Mouse (Mus musculus) heart, postnatal 36 days (tissue): ENCODE measurements around the gene Hoxb3. TPM values are rescaled to one million over a fixed set of nuclear protein-coding genes. Genes with fewer than 3 reads are reported as not detected.

Experiments used
- DNase-seq, 2 experiments: peaks; one replicate each; pipeline ENCODE4 v3.0.0; 2021 to 2022
- intact Hi-C: fragments of 180-260 bp; cut with DNase I; formaldehyde crosslinking; loops from one replicate; pipeline ENCODE4 v1.15.1; 2025
- total RNA-seq, 2 experiments: library from RNA; stranded (reverse); gene quantifications; 2 replicates each; pipeline ENCODE4 v1.2.3; 2021

Hoxb3 gene
- total RNA-seq, 2 experiments from 2014 or later = 0.42 to 0.68 TPM

GRCm38 (mm10) chr11:96349491-96350340 lies 26.6 kb downstream of the Hoxb3 start:
- no peak for DNase-seq
- intact Hi-C loops = no loop called here

- intact Hi-C loops = no loop called here
Observed at GRCm38 (mm10) chr11:96350341-96350624, 27.2 kb downstream of the Hoxb3 start, which contains the start of gene Hoxb2. Gene Hoxb2, plus strand, starts transcription at chr11:96350525.

GRCm38 (mm10) chr11:96350791-96351190 lies 27.7 kb downstream of the Hoxb3 start:
- no peak for DNase-seq
- intact Hi-C loops = no loop called here

More at GRCm38 (mm10) chr11:96350341-96350624, 27.2 kb downstream of the Hoxb3 start, which contains the start of gene Hoxb2:
- DNase-seq = no peak

GRCm38 (mm10) chr11:96351312-96351711 lies 28.2 kb downstream of the Hoxb3 start:
- DNase-seq = no peak

GRCm38 (mm10) chr11:96351831-96352230 lies 28.7 kb downstream of the Hoxb3 start:
- no peak for DNase-seq
- intact Hi-C loops = loop anchor here (2.0 kb wide), 1 partner anchor 37 kb away; no protein-coding TSS in a partner anchor

More at GRCm38 (mm10) chr11:96351312-96351711, 28.2 kb downstream of the Hoxb3 start:
- intact Hi-C loops = no loop called here

GRCm38 (mm10) chr11:96352691-96353521 lies 29.8 kb downstream of the Hoxb3 start:
- peak; percentile 38 to 58 for DNase-seq
- intact Hi-C loops = loop anchor here (2.0 kb wide), 1 partner anchor 38 kb away; no protein-coding TSS in a partner anchor

- intact Hi-C loops = loop anchor here (2.0 kb wide), 1 partner anchor 39 kb away; no protein-coding TSS in a partner anchor
- no peak for DNase-seq
Observed at GRCm38 (mm10) chr11:96353522-96353841, 30.4 kb downstream of the Hoxb3 start.

- intact Hi-C loops = loop anchor here (2.0 kb wide), 1 partner anchor 39 kb away; no protein-coding TSS in a partner anchor
- DNase-seq = no peak
Observed at GRCm38 (mm10) chr11:96353939-96354338, 30.8 kb downstream of the Hoxb3 start.

- intact Hi-C loops = no loop called here
- DNase-seq = peak in 1 of 2 experiments; percentile 36
Observed at GRCm38 (mm10) chr11:96354376-96354775, 31.2 kb downstream of the Hoxb3 start.

- no peak for DNase-seq
- intact Hi-C loops = loop anchor here (5.0 kb wide), 1 partner anchor 158 kb away; no protein-coding TSS in a partner anchor
Observed at GRCm38 (mm10) chr11:96354801-96355311, 31.7 kb downstream of the Hoxb3 start.

GRCm38 (mm10) chr11:96363807-96364206 lies 40.7 kb downstream of the Hoxb3 start:
- intact Hi-C loops = no loop called here
- no peak for DNase-seq

GRCm38 (mm10) chr11:96365441-96366091 lies 42.4 kb downstream of the Hoxb3 start, which contains the start of gene Hoxb1:
Gene Hoxb1, plus strand, starts transcription at chr11:96365752.
- intact Hi-C loops = loop anchor here (5.0 kb wide), 1 partner anchor 42 kb away; no protein-coding TSS in a partner anchor
- DNase-seq = no peak

GRCm38 (mm10) chr11:96366092-96367041 lies 43.2 kb downstream of the Hoxb3 start:
- intact Hi-C loops = loop anchor here (5.0 kb wide), 1 partner anchor 41 kb away; no protein-coding TSS in a partner anchor

GRCm38 (mm10) chr11:96367141-96367540 lies 44.0 kb downstream of the Hoxb3 start:
- no peak for DNase-seq
- intact Hi-C loops = loop anchor here (5.0 kb wide), 1 partner anchor 40 kb away; no protein-coding TSS in a partner anchor

More at GRCm38 (mm10) chr11:96366092-96367041, 43.2 kb downstream of the Hoxb3 start:
- DNase-seq = no peak

- DNase-seq = no peak
- intact Hi-C loops = loop anchor here (5.0 kb wide), 1 partner anchor 39 kb away; no protein-coding TSS in a partner anchor
Observed at GRCm38 (mm10) chr11:96368686-96369085, 45.6 kb downstream of the Hoxb3 start.

GRCm38 (mm10) chr11:96369140-96369539 lies 46.0 kb downstream of the Hoxb3 start:
- DNase-seq = no peak
- intact Hi-C loops = loop anchor here (5.0 kb wide), 1 partner anchor 38 kb away; no protein-coding TSS in a partner anchor

- no peak for DNase-seq
- intact Hi-C loops = no loop called here
Observed at GRCm38 (mm10) chr11:96371726-96372125, 48.6 kb downstream of the Hoxb3 start.

GRCm38 (mm10) chr11:96372519-96372918 lies 49.4 kb downstream of the Hoxb3 start:
- DNase-seq = no peak
- intact Hi-C loops = no loop called here

GRCm38 (mm10) chr11:96374810-96375209 lies 51.7 kb downstream of the Hoxb3 start:
- DNase-seq = no peak
- intact Hi-C loops = no loop called here
